Mouse (Mus musculus) common myeloid progenitor, adult 5-6 weeks (primary cell): Measurements from ENCODE around the gene Trappc6b. TPM values are rescaled to one million over a fixed set of nuclear protein-coding genes. Genes with fewer than 3 reads are reported as not detected.

Source experiments
- total RNA-seq: library from RNA; stranded (forward); fragments of 200-1000, 187-1606 nt; gene quantifications from 2 replicates; pipeline ENCODE4 v1.2.3, GENCODE M21; 2017

Gene Trappc6b
- total RNA-seq, 1 experiment from 2014 or later, result 63.2 TPM

Other genes with a start within 250 kb of the Trappc6b start
- 19.0 and 21.7 TPM in 2 replicates for gene Sec23a, start 49.5 kb downstream of the Trappc6b start, total RNA-seq
- 20.3 and 20.6 TPM in 2 replicates for gene Gemin2, start 48.1 kb downstream of the Trappc6b start, total RNA-seq
- gene Pnn, start 5.4 kb upstream of the Trappc6b start, total RNA-seq, result 134 and 140 TPM in 2 replicates
- 131 and 162 TPM in 2 replicates for gene Mia2, start 34.3 kb upstream of the Trappc6b start, total RNA-seq
- 37.4 and 46.3 TPM in 2 replicates for gene Fbxo33, start 158.3 kb upstream of the Trappc6b start, total RNA-seq